Comparison of ENCODE assay signal across 8 mouse cellular contexts in genomic region chr11:70309341-70309740, GRCm38 (mm10). TPM values are rescaled to one million over a fixed set of nuclear protein-coding genes. Genes with fewer than 3 reads are reported as not detected.
A peak's percentile ranks its signal among the peaks of the same experiment; 100 is the strongest.
DNase-seq lines count a peak whose midpoint lies in the region; ATAC-seq and TF ChIP-seq lines count a peak whose summit lies in the region.
"Had no signal": no experiment of that assay in that cellular context is flagged by ENCODE, and none has a peak within 500 bp of the region (broad histone marks: within the 10 kb centered on the region; RNA-seq: fewer than 3 reads in every experiment).

No protein-coding gene starts in this region.

- POLR2A ChIA-PET in Patski (lab: Charles Lee): no interaction called here

- no peak overlapping the region for H3K4me2 ChIP-seq in liver, embryonic 12.5 days

- no peaks in the 10 kb centered on the region for H3K36me3 ChIP-seq in liver, adult 2 months (ENCODE audit: control insufficient read depth, insufficient read depth, low read length)
- no peaks in the 10 kb centered on the region for H3K36me3 ChIP-seq in liver, embryonic 12.5 days

- in situ Hi-C loops in Patski (cut with MboI; ENCODE audit: low pct_unique_long_range_greater_than_20kb): no loop called here

- no peak overlapping the region for H3K27ac ChIP-seq in liver, adult 2 months (replicated peaks; ENCODE audit: insufficient read depth, low read depth, low read length)
- H3K27ac ChIP-seq in liver, embryonic 12.5 days: no peak overlapping the region

- no peaks in the 10 kb centered on the region for H3K9me3 ChIP-seq in liver, embryonic 12.5 days (replicated peaks)
- H3K9me3 ChIP-seq: megakaryocyte, embryonic 14.5 days had no signal

- no peak overlapping the region for H3K9ac ChIP-seq in liver, adult 2 months (ENCODE audit: low read depth, low read length)
- H3K9ac ChIP-seq in liver, embryonic 12.5 days: no peak overlapping the region

- CTCF ChIA-PET in Patski (lab: Charles Lee): no interaction called here

- DNase-seq in liver, adult 2 months (ENCODE audit: extremely low read depth, low read depth, low spot score): peak; percentile 66
- no peak for DNase-seq in Patski (ENCODE audit: low read depth, low spot score)
- peak; percentile 52 to 60 for DNase-seq in cerebellum, adult 18-20 months
- DNase-seq in kidney, adult 8-10 months: peak; percentile 53 to 57
- peak; percentile 77 for DNase-seq in lung, postnatal 10 days
- peak; percentile 59 for DNase-seq in thymus, postnatal 4 days

- TF ChIP-seq POLR2A in liver, adult 2 months (IDR thresholded peaks at IDR 0.05; ENCODE audit: extremely low read depth, insufficient read depth, low read length): no peak

- 9% methylated on average over 9 of the region's 9 CpGs for WGBS in liver, adult 2 months
- WGBS in liver, embryonic 12.5 days (ENCODE audit: insufficient replicate concordance): 13% methylated on average over 9 of the region's 9 CpGs

- H3K4me1 ChIP-seq in liver, adult 2 months (ENCODE audit: control insufficient read depth, insufficient read depth, low read length): peaks cover 2% of the 10 kb centered on the region
- H3K4me1 ChIP-seq in liver, embryonic 12.5 days: peaks cover 11% of the 10 kb centered on the region; the same call in 1 of the 2 replicates

- ATAC-seq in liver, embryonic 12.5 days: no peak
- ATAC-seq in Patski: no peak

- no peak overlapping the region for H3K4me3 ChIP-seq in liver, adult 2 months (ENCODE audit: insufficient read depth, low read depth, low read length)
- no peak overlapping the region for H3K4me3 ChIP-seq in liver, embryonic 12.5 days
- H3K4me3 ChIP-seq: megakaryocyte, embryonic 14.5 days had no signal

- H3K27me3 ChIP-seq in liver, adult 2 months (ENCODE audit: control insufficient read depth, insufficient read depth, low read length): no peaks in the 10 kb centered on the region
- peaks cover 4% of the 10 kb centered on the region; the same call in 1 of the 2 replicates for H3K27me3 ChIP-seq in liver, embryonic 12.5 days (replicated peaks)
- peaks cover 18% of the 10 kb centered on the region for H3K27me3 ChIP-seq in Patski
- H3K27me3 ChIP-seq: megakaryocyte, embryonic 14.5 days had no signal

- H3K79me2 ChIP-seq in liver, adult 2 months (ENCODE audit: control insufficient read depth, insufficient read depth, low read length): no peaks in the 10 kb centered on the region

- peak; percentile 48 for TF ChIP-seq CTCF in liver, adult 2 months (IDR thresholded peaks at IDR 0.05; ENCODE audit: low read depth, low read length)
- TF ChIP-seq CTCF in Patski (IDR thresholded peaks at IDR 0.05): peak; percentile 83

RNA-seq across cellular contexts. Expression of gene Alox12e, which starts 13.1 kb away (rescaled TPM):
- total RNA-seq in liver, adult 2 months (2014; rRNA removed): not detected in 2 replicates
- polyA plus RNA-seq in liver, adult 2 months (2012; rRNA removed): not detected in 2 replicates
- 0.12 and 0.20 TPM in 2 replicates for polyA plus RNA-seq in liver, embryonic 12.5 days (2016; fragmentation: Nextera tagmentation; extraction: Ambion mirVana)
- polyA plus RNA-seq in Patski (2021): not detected

RNA-seq across cellular contexts. Expression of gene Alox15, which starts 42.5 kb away (rescaled TPM):
- 0.07 and 0.09 TPM in 2 replicates for total RNA-seq in liver, adult 2 months (2014; rRNA removed)
- polyA plus RNA-seq in liver, adult 2 months (2012; rRNA removed): 0.10 TPM in 1 of 2 replicates, not detected in the other
- polyA plus RNA-seq in liver, embryonic 12.5 days (2016; fragmentation: Nextera tagmentation; extraction: Ambion mirVana): 0.88 and 1.9 TPM in 2 replicates
- polyA plus RNA-seq in Patski (2021): not detected

RNA-seq across cellular contexts. Expression of gene Alox12, which starts 54.2 kb away (rescaled TPM):
- total RNA-seq in liver, adult 2 months (2014; rRNA removed): 0.09 and 0.20 TPM in 2 replicates
- 0.28 and 0.46 TPM in 2 replicates for polyA plus RNA-seq in liver, adult 2 months (2012; rRNA removed)
- polyA plus RNA-seq in liver, embryonic 12.5 days (2016; fragmentation: Nextera tagmentation; extraction: Ambion mirVana): 24.7 and 26.8 TPM in 2 replicates
- 0.03 TPM for polyA plus RNA-seq in Patski (2021)

Comparison
In these comparisons a context has a peak if more than half of its experiments do, and no peak if none do; other contexts are left out.
1. RNA of gene Alox12, which starts 54.2 kb away (polyA plus RNA-seq): 24.7 to 26.8 TPM in liver, embryonic 12.5 days; 0.28 to 0.46 TPM in liver, adult 2 months and 0.03 TPM in Patski (single experiment); every median in the first group is over 10 times any median in the second.